Mouse (Mus musculus) hindbrain, embryonic 15.5 days (tissue): ENCODE data around the gene Rph3al. TPM values are rescaled to one million over a fixed set of nuclear protein-coding genes. Genes with fewer than 3 reads are reported as not detected.

Source experiments
- ATAC-seq: fragments of 200-750 bp; cut with Nextera tagmentation; 2 replicates; pipeline ENCODE4 v1.8.0; 2017; ENCODE audit warnings: low read depth, moderate number of reproducible peaks, moderate TSS enrichment; ENCODE audit not compliant: low FRiP score
- H3K27ac ChIP-seq: fragments of 300-500 bp; sonication (generic); replicated peaks from 2 replicates; pipeline ENCODE4 v1.5.1; 2015; ENCODE audit warnings: mild to moderate bottlenecking, inconsistent platforms
- H3K27me3 ChIP-seq: fragments of 300-500 bp; sonication (generic); 2 replicates; pipeline ENCODE4 v1.6.1; 2015; ENCODE audit warnings: control low read depth, inconsistent platforms
- H3K36me3 ChIP-seq: fragments of 300-500 bp; sonication (generic); 2 replicates; pipeline ENCODE4 v1.6.1; 2015; ENCODE audit warnings: control low read depth, inconsistent platforms
- H3K4me1 ChIP-seq: fragments of 300-500 bp; sonication (generic); replicated peaks from 2 replicates; pipeline ENCODE4 v1.6.1; 2015; ENCODE audit warnings: control low read depth, inconsistent platforms
- H3K4me2 ChIP-seq: fragments of 300-500 bp; sonication (generic); 2 replicates; pipeline ENCODE4 v1.6.1; 2015; ENCODE audit warnings: moderate library complexity, mild to moderate bottlenecking, inconsistent platforms
- H3K4me3 ChIP-seq: fragments of 300-500 bp; sonication (generic); 2 replicates; pipeline ENCODE4 v1.5.1; 2015; ENCODE audit warnings: mild to moderate bottlenecking, inconsistent platforms
- H3K9ac ChIP-seq: fragments of 300-500 bp; sonication (generic); 2 replicates; pipeline ENCODE4 v1.6.1; 2015; ENCODE audit warnings: inconsistent platforms
- H3K9me3 ChIP-seq: fragments of 300-500 bp; sonication (generic); 2 replicates; pipeline ENCODE4 v1.6.1; 2016; ENCODE audit warnings: control low read depth, inconsistent platforms
- WGBS: fragments of 180-500 bp; shearing (Covaris S2); methylation state at CpG from one replicate; pipeline ENCODE4 v1.1.7; 2015; 5-methylcytosine and 5-hydroxymethylcytosine counted together
- polyA plus RNA-seq: library from polyadenylated mRNA; unstranded; fragments of >200 nt; fragmentation: Nextera tagmentation; extraction: Ambion mirVana; gene quantifications from 2 replicates; pipeline ENCODE4 v1.2.1, GENCODE M21; 2015

Gene Rph3al
- polyA plus RNA-seq, 1 experiment from 2014 or later: 3.1 TPM

DNA sequence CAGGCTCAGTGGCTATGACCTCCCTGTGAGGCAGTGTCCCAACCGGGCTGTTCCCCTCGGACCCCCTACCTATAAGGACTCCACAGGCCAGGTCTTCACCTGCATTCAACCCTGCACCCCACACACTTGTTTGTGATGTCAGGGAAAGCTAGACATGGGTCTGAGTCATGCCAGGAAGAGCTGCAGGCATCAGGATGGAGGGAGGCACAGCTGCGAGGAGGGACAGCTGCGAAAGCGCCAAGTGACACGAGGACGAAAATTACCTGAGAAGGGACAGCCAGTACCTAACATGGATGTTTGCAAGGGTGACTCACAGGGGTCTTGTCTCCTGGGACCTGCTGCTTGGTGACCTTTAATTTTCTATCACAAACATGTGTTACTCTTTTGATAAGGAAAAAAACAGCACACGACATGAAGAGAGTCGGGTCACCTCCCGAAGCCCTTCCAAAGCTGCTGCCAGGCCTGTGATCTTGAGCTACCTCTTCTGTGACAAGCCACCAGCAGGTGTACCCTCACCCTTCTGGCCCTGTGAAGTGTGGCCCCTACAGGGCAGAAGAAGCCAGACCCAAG, 85.1 kb downstream of the Rph3al start:
- 75% methylated on average over 10 of the region's 10 CpGs for WGBS
- Histone ChIP-seq H3K4me1 (0 out of 2 replicates have a peak, but pooled peaks cover 8% of the 10 kb centered on the region), H3K4me2 (no peak overlapping the region), H3K9ac (no peak overlapping the region), H3K9me3 (no peaks in the 10 kb centered on the region), H3K27ac (no peak overlapping the region), H3K36me3 (no peaks in the 10 kb centered on the region), H3K27me3 (no peaks in the 10 kb centered on the region), H3K4me3 (no peak overlapping the region)
- ATAC-seq: no peak

DNA sequence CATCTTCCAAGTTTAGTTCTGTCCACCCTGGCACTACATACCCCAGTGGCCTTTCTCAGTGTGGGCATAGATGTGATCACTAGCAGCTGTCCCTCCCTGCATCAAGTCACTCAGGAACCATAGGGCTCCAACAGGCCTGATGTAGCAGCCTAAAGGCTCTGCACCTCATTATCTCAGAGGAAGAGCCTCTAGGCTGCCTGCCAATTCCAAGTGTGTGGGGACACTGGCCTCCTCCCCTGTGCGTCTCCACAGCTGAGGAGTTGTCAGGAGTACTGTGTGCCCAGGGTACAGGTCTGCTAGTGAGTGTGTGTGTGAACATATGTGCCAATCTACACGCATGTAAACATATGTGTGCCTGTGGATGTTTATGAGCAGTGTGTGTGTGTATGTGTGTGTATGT, 85.7 kb downstream of the Rph3al start:
- 66% methylated on average over 2 of the region's 2 CpGs for WGBS
- Histone ChIP-seq H3K9ac (no peak overlapping the region), H3K4me2 (no peak overlapping the region), H3K9me3 (no peaks in the 10 kb centered on the region), H3K27me3 (no peaks in the 10 kb centered on the region), H3K4me3 (no peak overlapping the region), H3K4me1 (0 out of 2 replicates have a peak, but pooled peaks cover 8% of the 10 kb centered on the region), H3K36me3 (no peaks in the 10 kb centered on the region), H3K27ac (no peak overlapping the region)
- peak; percentile 14; the same call in 1 of the 2 replicates for ATAC-seq

DNA sequence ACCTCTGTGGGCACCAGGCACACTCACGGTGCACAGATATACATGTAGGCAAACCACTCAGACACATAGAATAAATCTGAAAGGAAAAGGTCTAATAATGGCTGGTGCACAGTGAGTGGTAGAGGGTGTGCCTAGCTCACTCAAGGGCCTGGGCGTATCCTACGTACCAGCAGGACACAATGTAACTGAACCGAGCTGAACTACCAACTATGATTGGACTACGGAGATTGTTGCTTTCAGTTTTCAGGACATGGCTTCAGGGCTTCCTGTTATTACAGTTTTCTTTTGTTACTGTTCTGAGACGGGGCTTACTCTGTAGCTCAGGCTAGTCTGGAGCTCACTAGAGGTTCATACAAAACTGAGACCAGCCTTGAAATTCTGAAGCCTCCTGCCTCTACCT, 88.7 kb downstream of the Rph3al start:
- Histone ChIP-seq H3K27me3 (no peaks in the 10 kb centered on the region), H3K4me2 (no peak overlapping the region), H3K9me3 (no peaks in the 10 kb centered on the region), H3K9ac (no peak overlapping the region), H3K4me1 (peaks cover 21% of the 10 kb centered on the region; the same call in 1 of the 2 replicates), H3K4me3 (no peak overlapping the region), H3K36me3 (no peaks in the 10 kb centered on the region), H3K27ac (no peak overlapping the region)
- 80% methylated on average over 6 of the region's 6 CpGs for WGBS
- ATAC-seq: no peak

DNA sequence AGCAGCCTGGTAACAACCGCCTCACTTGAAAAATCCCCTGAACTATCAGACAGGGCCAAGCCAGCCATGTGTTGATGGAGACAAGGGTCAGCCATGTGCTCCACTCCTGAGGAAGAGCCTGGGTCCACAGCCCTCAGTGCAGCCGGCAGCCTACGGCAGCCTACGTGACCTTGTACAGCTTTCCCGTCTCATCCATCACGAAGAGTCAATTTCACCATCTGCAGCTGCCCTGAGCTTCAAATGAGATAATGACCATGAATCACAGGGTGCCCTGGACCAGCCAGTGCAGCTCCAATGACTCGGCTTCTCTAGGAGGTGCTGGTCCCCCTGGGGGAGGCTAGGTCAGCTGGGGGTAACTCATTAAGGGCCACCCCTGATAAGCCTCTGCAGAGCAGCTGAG, 91.6 kb downstream of the Rph3al start:
- H3K4me3 ChIP-seq: no peak overlapping the region
- no peaks in the 10 kb centered on the region for H3K9me3 ChIP-seq
- 0 out of 2 replicates have a peak, but pooled peaks have one; percentile 29 for ATAC-seq
- 43% methylated on average over 7 of the region's 7 CpGs for WGBS
- no peaks in the 10 kb centered on the region for H3K27me3 ChIP-seq
- H3K4me1 ChIP-seq: peaks cover 20% of the 10 kb centered on the region
- H3K27ac ChIP-seq: no peak overlapping the region
- H3K9ac ChIP-seq: no peak overlapping the region
- H3K4me2 ChIP-seq: no peak overlapping the region
- no peaks in the 10 kb centered on the region for H3K36me3 ChIP-seq

DNA sequence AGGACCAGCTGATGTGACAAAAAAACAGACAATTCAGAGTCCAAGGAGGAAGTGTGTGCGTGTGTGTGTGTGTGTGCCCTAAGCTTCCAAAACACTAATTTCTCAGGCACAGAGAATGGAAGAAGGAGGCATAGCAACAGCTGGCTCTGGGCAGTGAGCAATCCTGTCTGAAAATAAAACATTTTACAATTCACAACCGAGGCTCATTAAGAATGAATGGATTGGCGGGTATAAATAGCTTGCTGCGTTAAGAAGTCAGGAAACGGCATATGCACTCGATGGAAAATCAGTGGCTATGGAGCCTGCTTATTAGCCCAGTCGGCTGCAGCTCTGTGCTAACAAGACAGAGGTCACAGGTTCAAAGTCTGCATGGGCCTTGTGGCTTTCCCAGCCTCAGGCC, 92.6 kb downstream of the Rph3al start:
- 33% methylated on average over 7 of the region's 7 CpGs for WGBS
- H3K36me3 ChIP-seq: no peaks in the 10 kb centered on the region
- H3K9me3 ChIP-seq: no peaks in the 10 kb centered on the region
- no peak overlapping the region for H3K9ac ChIP-seq
- ATAC-seq: no peak
- H3K4me2 ChIP-seq: no peak overlapping the region
- peaks cover 20% of the 10 kb centered on the region for H3K4me1 ChIP-seq
- no peaks in the 10 kb centered on the region for H3K27me3 ChIP-seq
- no peak overlapping the region for H3K27ac ChIP-seq
- no peak overlapping the region for H3K4me3 ChIP-seq

DNA sequence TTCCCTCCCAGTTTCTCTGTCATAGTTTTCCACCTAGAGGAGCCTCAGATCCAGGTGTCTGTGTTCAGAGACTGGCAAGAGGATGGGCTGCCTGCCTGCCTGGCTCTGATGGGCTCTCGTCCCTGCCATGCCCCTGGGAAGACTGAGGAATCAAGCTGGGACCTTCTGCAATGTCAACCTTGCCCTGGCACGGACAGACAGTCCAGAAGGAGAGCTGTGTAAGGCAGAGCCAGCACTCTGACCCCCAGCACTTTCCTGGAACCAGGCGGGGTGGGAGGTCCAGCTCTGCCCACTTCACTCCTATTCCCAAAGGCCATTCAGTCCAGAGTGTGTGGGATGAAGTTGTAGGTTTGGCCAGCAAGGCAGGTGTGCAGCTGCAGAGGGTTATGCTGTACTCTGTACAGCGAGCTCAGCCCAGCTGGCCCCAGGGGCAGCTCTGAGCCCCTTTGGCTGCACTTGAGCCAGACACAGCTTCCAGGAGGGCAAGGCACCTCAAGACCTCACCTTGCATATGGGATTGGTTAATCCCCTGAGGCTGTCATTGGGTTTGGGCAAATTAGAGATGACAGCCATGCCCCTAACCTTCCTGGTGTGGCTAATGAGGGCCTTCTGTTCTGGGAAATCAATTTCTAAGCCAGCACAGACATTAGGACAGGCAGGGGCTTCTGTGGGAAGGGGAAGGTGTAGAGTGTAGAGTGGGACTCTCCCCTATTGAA, 95.2 kb downstream of the Rph3al start:
- Histone ChIP-seq H3K36me3 (no peaks in the 10 kb centered on the region), H3K4me2 (no peak overlapping the region), H3K4me3 (no peak overlapping the region), H3K9me3 (no peaks in the 10 kb centered on the region), H3K27me3 (no peaks in the 10 kb centered on the region), H3K27ac (no peak overlapping the region), H3K4me1 (peaks cover 36% of the 10 kb centered on the region), H3K9ac (no peak overlapping the region)
- WGBS: 75% methylated on average over 4 of the region's 4 CpGs
- ATAC-seq: no peak

DNA sequence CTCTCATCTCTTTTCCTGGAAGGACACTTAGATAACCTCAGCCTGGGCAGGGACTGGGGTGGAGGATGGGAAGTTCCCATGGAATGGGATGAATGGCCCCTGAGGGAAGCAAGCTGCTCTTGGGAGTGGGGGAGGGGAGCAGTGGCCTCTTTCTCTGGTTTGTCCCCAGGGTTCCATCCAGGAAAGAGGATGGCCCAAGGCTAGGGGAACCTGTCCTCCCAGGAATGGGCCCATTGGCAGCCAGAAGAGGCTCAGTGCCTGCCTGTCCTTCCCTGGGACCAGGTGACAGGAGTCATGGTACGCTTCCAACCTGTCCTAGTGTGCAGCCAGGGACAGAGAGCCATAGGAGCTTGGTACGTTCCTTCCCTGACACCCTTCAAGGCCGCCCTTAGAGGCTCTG, 96.7 kb downstream of the Rph3al start:
- no peak for ATAC-seq
- no peak overlapping the region for H3K9ac ChIP-seq
- 77% methylated on average over 3 of the region's 3 CpGs for WGBS
- no peak overlapping the region for H3K27ac ChIP-seq
- no peak overlapping the region for H3K4me3 ChIP-seq
- H3K27me3 ChIP-seq: no peaks in the 10 kb centered on the region
- no peak overlapping the region for H3K4me2 ChIP-seq
- peaks cover 33% of the 10 kb centered on the region for H3K4me1 ChIP-seq
- H3K9me3 ChIP-seq: no peaks in the 10 kb centered on the region
- H3K36me3 ChIP-seq: no peaks in the 10 kb centered on the region

DNA sequence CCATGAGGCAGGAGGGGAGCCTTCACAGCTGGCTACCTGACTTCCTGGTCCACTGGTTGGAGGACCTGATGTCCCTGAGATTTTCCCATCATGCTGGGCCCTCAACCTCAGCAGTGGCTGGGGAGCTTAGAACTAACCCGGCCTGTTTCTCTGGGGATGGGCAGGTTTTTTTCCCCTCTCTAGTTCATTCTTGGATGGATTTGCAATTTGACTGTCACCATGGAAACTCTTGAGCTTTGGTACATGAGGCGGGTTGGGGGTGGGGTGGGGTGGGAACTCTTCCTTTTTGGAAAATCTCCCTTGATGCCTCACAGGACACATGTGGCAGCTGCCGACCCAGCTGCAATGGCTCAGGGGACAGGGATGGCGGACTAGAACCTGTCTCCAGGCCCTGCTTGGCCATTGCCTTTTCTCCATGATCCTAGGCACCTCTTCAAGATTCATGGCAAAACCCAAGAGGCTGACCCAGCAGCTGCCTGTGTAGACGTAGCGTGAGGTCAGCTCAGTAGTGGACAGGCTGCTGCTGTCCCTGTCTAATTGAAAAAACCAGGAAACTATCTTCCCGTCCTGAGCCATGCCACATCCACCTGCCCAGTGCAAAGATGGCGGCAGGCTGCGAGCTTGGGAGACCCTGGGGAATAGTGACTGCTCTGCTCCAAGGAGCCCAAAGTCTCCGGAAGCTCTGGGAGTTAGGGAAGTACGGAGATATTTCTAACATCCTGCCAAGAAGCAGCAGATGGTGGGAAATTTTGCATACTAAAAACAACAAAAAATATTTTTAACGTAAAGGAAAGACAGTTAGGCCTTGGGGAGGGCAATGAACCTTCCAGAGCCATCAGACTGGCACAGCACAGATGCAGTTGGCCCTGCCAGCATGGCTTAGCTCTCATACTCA, 98.4 kb downstream of the Rph3al start:
- 66% methylated on average over 12 of the region's 12 CpGs for WGBS
- Histone ChIP-seq H3K9me3 (no peaks in the 10 kb centered on the region), H3K4me2 (no peak overlapping the region)

DNA sequence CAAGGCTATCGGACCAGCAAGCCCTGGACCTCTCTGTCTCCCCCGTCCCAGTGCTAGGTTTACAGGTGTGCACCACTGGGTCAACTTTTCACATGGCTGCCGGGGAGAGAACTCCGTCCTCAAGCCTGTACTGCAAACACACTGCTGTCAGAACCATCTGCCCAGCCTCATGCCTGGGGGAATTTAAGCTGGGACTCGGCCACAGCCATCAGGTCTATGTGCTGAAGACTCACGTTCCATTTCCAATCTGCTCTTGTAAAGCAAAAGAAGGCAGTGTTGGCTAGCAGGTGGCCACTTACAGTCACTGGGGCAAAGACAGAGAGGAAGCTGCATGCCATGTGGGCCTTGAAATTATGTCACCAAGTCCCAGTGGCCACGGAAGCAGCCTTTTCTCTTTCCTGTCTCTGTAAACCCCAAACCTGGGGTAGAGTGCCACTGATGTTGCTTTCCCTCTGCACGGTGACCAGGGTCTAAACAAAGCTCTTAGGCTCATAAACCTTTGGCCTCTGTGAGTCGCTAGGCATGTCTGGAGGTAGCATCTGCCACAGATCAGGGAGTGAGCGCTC, 99.3 kb downstream of the Rph3al start:
- Histone ChIP-seq H3K36me3 (no peaks in the 10 kb centered on the region), H3K9ac (no peak overlapping the region), H3K4me3 (no peak overlapping the region), H3K4me2 (no peak overlapping the region), H3K4me1 (peaks cover 23% of the 10 kb centered on the region), H3K27ac (no peak overlapping the region), H3K9me3 (no peaks in the 10 kb centered on the region), H3K27me3 (no peaks in the 10 kb centered on the region)
- no peak for ATAC-seq
- 71% methylated on average over 10 of the region's 10 CpGs for WGBS

More for the DNA sequence above, 98.4 kb downstream of the Rph3al start:
- Histone ChIP-seq H3K4me3 (no peak overlapping the region), H3K4me1 (peaks cover 23% of the 10 kb centered on the region), H3K27ac (no peak overlapping the region), H3K27me3 (no peaks in the 10 kb centered on the region), H3K36me3 (no peaks in the 10 kb centered on the region), H3K9ac (no peak overlapping the region)
- no peak for ATAC-seq

DNA sequence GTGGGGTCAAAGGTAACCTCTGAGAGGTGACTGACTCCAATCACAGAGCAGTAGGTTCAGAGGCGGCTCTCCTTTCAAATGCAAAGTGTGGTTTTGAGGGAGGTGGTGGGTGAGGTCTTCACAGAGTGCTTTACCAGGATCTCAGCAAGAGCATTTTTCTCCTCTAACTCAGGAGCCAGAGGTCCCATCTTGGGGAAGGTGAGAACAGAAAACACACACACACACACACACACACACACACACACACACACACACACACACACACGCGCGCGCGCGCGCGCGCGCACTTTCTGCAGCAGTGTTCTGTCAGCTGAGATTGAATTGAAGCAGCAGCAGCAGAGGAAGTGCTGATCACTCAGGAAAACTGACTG, 102.0 kb downstream of the Rph3al start:
- no peak for ATAC-seq
- H3K4me2 ChIP-seq: no peak overlapping the region
- no peaks in the 10 kb centered on the region for H3K27me3 ChIP-seq
- H3K9ac ChIP-seq: no peak overlapping the region
- no peaks in the 10 kb centered on the region for H3K36me3 ChIP-seq
- no peak overlapping the region for H3K27ac ChIP-seq
- H3K4me1 ChIP-seq: peaks cover 16% of the 10 kb centered on the region
- WGBS: 63% methylated on average over 11 of the region's 11 CpGs
- no peaks in the 10 kb centered on the region for H3K9me3 ChIP-seq
- no peak overlapping the region for H3K4me3 ChIP-seq

DNA sequence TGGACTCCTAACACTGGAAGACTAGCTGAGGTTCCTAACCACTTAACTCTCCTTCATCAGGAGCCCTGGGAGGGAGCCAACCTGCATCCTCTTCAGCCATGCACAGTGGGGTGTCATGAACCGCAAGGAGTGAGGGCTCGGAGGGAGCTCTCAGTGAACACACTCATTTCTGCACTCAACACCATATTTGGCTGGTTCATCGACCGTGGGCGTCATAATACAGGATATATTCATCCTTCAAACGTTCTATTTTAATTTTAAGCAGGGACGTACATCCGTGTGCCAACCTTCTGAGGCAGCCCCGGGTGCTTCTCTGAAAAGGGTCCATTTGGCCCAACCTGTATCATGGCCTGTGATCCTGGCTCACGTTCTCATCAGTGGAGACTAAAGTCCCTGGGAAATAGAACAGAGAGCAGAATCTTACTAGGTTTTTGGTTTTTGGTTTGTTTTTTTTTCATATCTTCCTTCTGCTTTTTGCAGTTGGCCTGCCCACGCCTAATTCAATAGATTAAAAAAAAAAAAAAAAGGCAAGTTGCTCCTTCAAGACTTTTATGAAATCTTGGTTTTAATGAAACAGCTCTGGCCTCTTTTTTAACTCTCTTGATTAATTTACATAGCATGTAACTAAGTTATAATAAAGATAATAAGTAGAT, 102.5 kb downstream of the Rph3al start:
- ATAC-seq: no peak
- H3K27me3 ChIP-seq: no peaks in the 10 kb centered on the region
- H3K4me2 ChIP-seq: no peak overlapping the region
- no peaks in the 10 kb centered on the region for H3K9me3 ChIP-seq
- 78% methylated on average over 11 of the region's 11 CpGs for WGBS
- H3K4me3 ChIP-seq: no peak overlapping the region
- no peaks in the 10 kb centered on the region for H3K36me3 ChIP-seq
- H3K9ac ChIP-seq: no peak overlapping the region
- H3K4me1 ChIP-seq: peaks cover 16% of the 10 kb centered on the region
- H3K27ac ChIP-seq: no peak overlapping the region
